Comparison of ENCODE assay signal across 8 mouse cellular contexts in genomic region chr4:141021614-141021929, GRCm38 (mm10). TPM values are rescaled to one million over a fixed set of nuclear protein-coding genes. Genes with fewer than 3 reads are reported as not detected.
DNase-seq lines count a peak whose midpoint lies in the region; ATAC-seq lines count a peak whose summit lies in the region.

No protein-coding gene starts in this region.

- intact Hi-C loops in heart, postnatal 25 days (cut with DNase I), result no loop called here

- no peak for ATAC-seq in heart, embryonic 14.5 days (ENCODE audit: insufficient number of reproducible peaks, insufficient read depth, low FRiP score, low read depth)
- ATAC-seq in forebrain, embryonic 15.5 days (replicated peaks), result peak; percentile 37
- ATAC-seq in megakaryocyte progenitor cell, adult 5-6 weeks (replicated peaks; ENCODE audit: poor library complexity), result 0 out of 2 replicates have a peak, but pooled peaks have one; percentile 22

- WGBS in heart, embryonic 14.5 days, result 62% methylated on average over 11 of the region's 11 CpGs
- WGBS in forebrain, embryonic 15.5 days, result 33% methylated on average over 11 of the region's 11 CpGs

- no peaks in the 10 kb centered on the region for H3K27me3 ChIP-seq in heart, embryonic 14.5 days (ENCODE audit: control insufficient read depth, insufficient read depth, low read length)
- H3K27me3 ChIP-seq in forebrain, embryonic 15.5 days, result no peaks in the 10 kb centered on the region

- peak overlapping the region; percentile 57 for H3K9ac ChIP-seq in heart, embryonic 14.5 days (ENCODE audit: low read length)
- 0 out of 2 replicates have a peak overlapping the region, but pooled peaks have one; percentile 12 for H3K9ac ChIP-seq in forebrain, embryonic 15.5 days (replicated peaks)

- H3K9me3 ChIP-seq in heart, embryonic 14.5 days (ENCODE audit: control insufficient read depth, low read length), result no peaks in the 10 kb centered on the region
- no peaks in the 10 kb centered on the region for H3K9me3 ChIP-seq in forebrain, embryonic 15.5 days

- peak overlapping the region; percentile 87 to 96 for H3K27ac ChIP-seq in heart, embryonic 14.5 days (replicated peaks in 1 of 2; ENCODE audit: control insufficient read depth in 1 of 2, insufficient read depth in 1 of 2, low read depth in 2 of 2, low read length in 2 of 2)
- peak overlapping the region; percentile 92 for H3K27ac ChIP-seq in forebrain, embryonic 15.5 days (replicated peaks)

- H3K4me2 ChIP-seq in heart, embryonic 14.5 days (ENCODE audit: low read length), result peak overlapping the region; percentile 42
- H3K4me2 ChIP-seq in forebrain, embryonic 15.5 days (replicated peaks), result no peak overlapping the region

- no peak overlapping the region for H3K4me3 ChIP-seq in heart, embryonic 14.5 days (ENCODE audit: control insufficient read depth in 1 of 2, insufficient read depth in 1 of 2, low read depth in 1 of 2, low read length in 2 of 2)
- no peak overlapping the region for H3K4me3 ChIP-seq in forebrain, embryonic 15.5 days

- peaks cover 38 to 51% of the 10 kb centered on the region in 2 experiments for H3K4me1 ChIP-seq in heart, embryonic 14.5 days (ENCODE audit: control insufficient read depth in 2 of 2, insufficient read depth in 2 of 2, low read length in 2 of 2)
- H3K4me1 ChIP-seq in forebrain, embryonic 15.5 days, result peaks cover 50% of the 10 kb centered on the region

- no peak for DNase-seq in heart, postnatal 25 days (ENCODE audit: low spot score)
- DNase-seq in cerebellum, adult 11-12 months, result peak; percentile 77
- no peak for DNase-seq in urinary bladder, adult 18-20 months (ENCODE audit: low spot score in 2 of 2)
- DNase-seq in urinary bladder, postnatal 14 days (ENCODE audit: low spot score), result no peak
- no peak for DNase-seq in adrenal gland, postnatal 10 days

- H3K36me3 ChIP-seq in heart, embryonic 14.5 days (ENCODE audit: control insufficient read depth, insufficient read depth, low read length), result peaks cover 32% of the 10 kb centered on the region; the same call in 1 of the 2 replicates
- H3K36me3 ChIP-seq in forebrain, embryonic 15.5 days, result peaks cover 3% of the 10 kb centered on the region

RNA-seq across cellular contexts. Expression of gene Mfap2, which starts 11.4 kb away (rescaled TPM):
- polyA plus RNA-seq in heart, embryonic 14.5 days (2014; fragmentation: Nextera tagmentation; extraction: Ambion mirVana), result 243 and 295 TPM in 2 replicates
- 1 to 10 TPM; 6.7 to 6.9 TPM for total RNA-seq in heart, postnatal 25 days (2021)
- polyA plus RNA-seq in forebrain, embryonic 15.5 days (2015; fragmentation: Nextera tagmentation; extraction: Ambion mirVana), result 215 and 229 TPM in 2 replicates
- not detected in 2 replicates for total RNA-seq in megakaryocyte progenitor cell, adult 5-6 weeks (2015)
- total RNA-seq in megakaryocyte progenitor cell, adult 5-6 weeks (2017), result not detected in 2 replicates
- 10 to 100 TPM; 46.9 to 50.7 TPM for total RNA-seq in adrenal gland, postnatal 10 days (2021)

RNA-seq across cellular contexts. Expression of gene Atp13a2, which starts 34.9 kb away (rescaled TPM):
- 24.7 and 27.2 TPM in 2 replicates for polyA plus RNA-seq in heart, embryonic 14.5 days (2014; fragmentation: Nextera tagmentation; extraction: Ambion mirVana)
- 10 to 100 TPM; 16.5 to 19.4 TPM for total RNA-seq in heart, postnatal 25 days (2021)
- polyA plus RNA-seq in forebrain, embryonic 15.5 days (2015; fragmentation: Nextera tagmentation; extraction: Ambion mirVana), result 123 and 127 TPM in 2 replicates
- 9.0 and 13.1 TPM in 2 replicates for total RNA-seq in megakaryocyte progenitor cell, adult 5-6 weeks (2015)
- 19.2 and 23.4 TPM in 2 replicates for total RNA-seq in megakaryocyte progenitor cell, adult 5-6 weeks (2017)
- total RNA-seq in adrenal gland, postnatal 10 days (2021), result 10 to 100 TPM; 31.9 to 39.9 TPM

RNA-seq across cellular contexts. Expression of gene Crocc, which starts 38.8 kb away (rescaled TPM):
- 3.3 and 4.4 TPM in 2 replicates for polyA plus RNA-seq in heart, embryonic 14.5 days (2014; fragmentation: Nextera tagmentation; extraction: Ambion mirVana)
- total RNA-seq in heart, postnatal 25 days (2021), result 1 to 10 TPM; 5.1 to 5.4 TPM
- 8.3 and 10.2 TPM in 2 replicates for polyA plus RNA-seq in forebrain, embryonic 15.5 days (2015; fragmentation: Nextera tagmentation; extraction: Ambion mirVana)
- 1.1 and 3.3 TPM in 2 replicates for total RNA-seq in megakaryocyte progenitor cell, adult 5-6 weeks (2015)
- 5.8 and 6.0 TPM in 2 replicates for total RNA-seq in megakaryocyte progenitor cell, adult 5-6 weeks (2017)
- total RNA-seq in adrenal gland, postnatal 10 days (2021), result 10 to 100 TPM in 1 of 2 experiments, 1 to 10 TPM in 1; 6.7 to 13.2 TPM

RNA-seq across cellular contexts. Expression of gene Necap2, which starts 56.6 kb away (rescaled TPM):
- 33.1 and 34.2 TPM in 2 replicates for polyA plus RNA-seq in heart, embryonic 14.5 days (2014; fragmentation: Nextera tagmentation; extraction: Ambion mirVana)
- 10 to 100 TPM; 17.2 TPM for total RNA-seq in heart, postnatal 25 days (2021)
- polyA plus RNA-seq in forebrain, embryonic 15.5 days (2015; fragmentation: Nextera tagmentation; extraction: Ambion mirVana), result 50.5 and 55.8 TPM in 2 replicates
- total RNA-seq in megakaryocyte progenitor cell, adult 5-6 weeks (2015), result 33.5 and 37.1 TPM in 2 replicates
- total RNA-seq in megakaryocyte progenitor cell, adult 5-6 weeks (2017), result 50.4 and 64.3 TPM in 2 replicates
- 10 to 100 TPM; 54.5 to 57.1 TPM for total RNA-seq in adrenal gland, postnatal 10 days (2021)

Comparison
In these comparisons a context has a peak if more than half of its experiments do, and no peak if none do; other contexts are left out.
1. RNA of gene Mfap2, which starts 11.4 kb away (total RNA-seq): 46.9 to 50.7 TPM in adrenal gland, postnatal 10 days and 6.7 to 6.9 TPM in heart, postnatal 25 days; not detected in megakaryocyte progenitor cell, adult 5-6 weeks; every median in the first group is over 4 times any median in the second.